Mouse (Mus musculus) heart, embryonic 13.5 days (tissue): Measurements from ENCODE around the gene Cpsf3. TPM values are rescaled to one million over a fixed set of nuclear protein-coding genes. Genes with fewer than 3 reads are reported as not detected.

ENCODE experiments used
- ATAC-seq: fragments of 200-750 bp; cut with Nextera tagmentation; 2 replicates; pipeline ENCODE4 v1.8.0; 2017; ENCODE audit warnings: moderate TSS enrichment; ENCODE audit not compliant: insufficient number of reproducible peaks, low FRiP score, low TSS enrichment; ENCODE audit errors: extremely low read depth
- H3K27ac ChIP-seq: fragments of 300-500 bp; sonication (generic); replicated peaks from 2 replicates; pipeline ENCODE4 v1.5.1; 2015; ENCODE audit warnings: moderate library complexity, mild to moderate bottlenecking, inconsistent platforms
- H3K27me3 ChIP-seq: fragments of 300-500 bp; sonication (generic); replicated peaks from 2 replicates; pipeline ENCODE4 v1.6.1; 2015; ENCODE audit warnings: mild to moderate bottlenecking, inconsistent platforms
- H3K36me3 ChIP-seq: fragments of 300-500 bp; sonication (generic); 2 replicates; pipeline ENCODE4 v1.6.1; 2015; ENCODE audit warnings: mild to moderate bottlenecking, inconsistent platforms
- H3K4me1 ChIP-seq: fragments of 300-500 bp; sonication (generic); 2 replicates; pipeline ENCODE4 v1.6.1; 2015; ENCODE audit warnings: inconsistent platforms
- H3K4me2 ChIP-seq: fragments of 300-500 bp; sonication (generic); 2 replicates; pipeline ENCODE4 v1.6.1; 2015; ENCODE audit warnings: inconsistent platforms, mild to moderate bottlenecking, moderate library complexity
- H3K4me3 ChIP-seq: fragments of 300-500 bp; sonication (generic); 2 replicates; pipeline ENCODE4 v1.5.1; 2015; ENCODE audit warnings: moderate library complexity, mild to moderate bottlenecking, inconsistent platforms
- H3K9ac ChIP-seq: fragments of 300-500 bp; sonication (generic); 2 replicates; pipeline ENCODE4 v1.6.1; 2015; ENCODE audit warnings: inconsistent platforms, mild to moderate bottlenecking, moderate library complexity
- H3K9me3 ChIP-seq: fragments of 300-500 bp; sonication (generic); 2 replicates; pipeline ENCODE4 v1.6.1; 2016; ENCODE audit warnings: inconsistent platforms
- WGBS: fragments of 180-500 bp; shearing (Covaris S2); methylation state at CpG from one replicate; pipeline ENCODE4 v1.1.7; 2015; ENCODE audit warnings: mixed read lengths; 5-methylcytosine and 5-hydroxymethylcytosine counted together
- polyA plus RNA-seq: library from polyadenylated mRNA; unstranded; fragments of >200 nt; fragmentation: Nextera tagmentation; extraction: Ambion mirVana; gene quantifications from 2 replicates; pipeline ENCODE4 v1.2.1, GENCODE M21; 2015

Gene Cpsf3
- polyA plus RNA-seq = 64.6 and 68.4 TPM in 2 replicates

- H3K4me3 ChIP-seq = peak within 1 kb of the TSS; percentile 95
- peak within 1 kb of the TSS; percentile 90 for H3K4me2 ChIP-seq
- no peaks in the 10 kb centered on the region for H3K9me3 ChIP-seq
- peak within 1 kb of the TSS; percentile 98 for H3K9ac ChIP-seq
- no peak for ATAC-seq
- peaks cover 6% of the 10 kb centered on the region for H3K36me3 ChIP-seq
- H3K27ac ChIP-seq = peak within 1 kb of the TSS; percentile 88
- peaks cover 28% of the 10 kb centered on the region for H3K4me1 ChIP-seq
- H3K27me3 ChIP-seq = no peaks in the 10 kb centered on the region
- 52% methylated on average over 11 of the region's 11 CpGs for WGBS
Measured at GRCm38 (mm10) chr12:21284761-21285441, at the start of gene Cpsf3. Cpsf3 (plus strand) TSS chr12:21285391.

- Histone ChIP-seq H3K27me3 (no peaks in the 10 kb centered on the region), H3K4me2 (no peak overlapping the region), H3K9me3 (no peaks in the 10 kb centered on the region), H3K4me1 (no peaks in the 10 kb centered on the region), H3K9ac (no peak overlapping the region), H3K36me3 (peaks cover 79% of the 10 kb centered on the region), H3K27ac (no peak overlapping the region), H3K4me3 (no peak overlapping the region)
- ATAC-seq = no peak
- WGBS = 79% methylated on average over 3 of the region's 3 CpGs
Measured at GRCm38 (mm10) chr12:21241965-21242364, 43.2 kb upstream of the Cpsf3 start.

- Histone ChIP-seq H3K4me1 (peaks cover 5% of the 10 kb centered on the region; the same call in 1 of the 2 replicates), H3K9me3 (no peaks in the 10 kb centered on the region), H3K27me3 (no peaks in the 10 kb centered on the region), H3K9ac (no peak overlapping the region), H3K27ac (no peak overlapping the region), H3K4me2 (no peak overlapping the region), H3K4me3 (no peak overlapping the region), H3K36me3 (peaks cover 79% of the 10 kb centered on the region)
- no peak for ATAC-seq
- WGBS = 90% methylated on average over 11 of the region's 11 CpGs
Measured at GRCm38 (mm10) chr12:21244375-21244960, 40.7 kb upstream of the Cpsf3 start.

GRCm38 (mm10) chr12:21247711-21248392 is 37.3 kb upstream of the Cpsf3 start:
- ATAC-seq = no peak
- no peak overlapping the region for H3K27ac ChIP-seq

GRCm38 (mm10) chr12:21260494-21261256 is 24.5 kb upstream of the Cpsf3 start:
- WGBS = 87% methylated on average over 6 of the region's 6 CpGs
- no peak for ATAC-seq
- Histone ChIP-seq H3K4me3 (no peak overlapping the region), H3K4me1 (peaks cover 7% of the 10 kb centered on the region), H3K9me3 (no peaks in the 10 kb centered on the region), H3K36me3 (peaks cover 83% of the 10 kb centered on the region), H3K4me2 (no peak overlapping the region), H3K9ac (no peak overlapping the region), H3K27me3 (no peaks in the 10 kb centered on the region), H3K27ac (0 out of 2 replicates have a peak overlapping the region, but pooled peaks have one; percentile 1)

More at GRCm38 (mm10) chr12:21247711-21248392, 37.3 kb upstream of the Cpsf3 start:
- Histone ChIP-seq H3K27me3 (no peaks in the 10 kb centered on the region), H3K4me1 (peaks cover 5% of the 10 kb centered on the region; the same call in 1 of the 2 replicates), H3K9ac (no peak overlapping the region), H3K36me3 (peaks cover 88% of the 10 kb centered on the region), H3K4me3 (no peak overlapping the region), H3K9me3 (no peaks in the 10 kb centered on the region), H3K4me2 (no peak overlapping the region)
- whole genome bisulfite sequencing = 63% methylated on average over 7 of the region's 7 CpGs

- no peaks in the 10 kb centered on the region for H3K27me3 ChIP-seq
- H3K9ac ChIP-seq = no peak overlapping the region
- H3K27ac ChIP-seq = no peak overlapping the region
- H3K4me3 ChIP-seq = no peak overlapping the region
- WGBS = 65% methylated on average over 4 of the region's 4 CpGs
- peaks cover 7% of the 10 kb centered on the region for H3K4me1 ChIP-seq
- no peaks in the 10 kb centered on the region for H3K9me3 ChIP-seq
- no peak for ATAC-seq
- H3K4me2 ChIP-seq = no peak overlapping the region
- H3K36me3 ChIP-seq = peaks cover 83% of the 10 kb centered on the region
Measured at GRCm38 (mm10) chr12:21261521-21261920, 23.7 kb upstream of the Cpsf3 start.

GRCm38 (mm10) chr12:21263256-21263655 is 21.9 kb upstream of the Cpsf3 start:
- ATAC-seq = no peak
- no peaks in the 10 kb centered on the region for H3K9me3 ChIP-seq
- H3K9ac ChIP-seq = no peak overlapping the region
- no peak overlapping the region for H3K4me2 ChIP-seq
- peak overlapping the region; percentile 83; the same call in 1 of the 2 replicates for H3K27ac ChIP-seq
- WGBS = 85% methylated on average over 5 of the region's 5 CpGs
- H3K36me3 ChIP-seq = peaks cover 81% of the 10 kb centered on the region
- no peak overlapping the region for H3K4me3 ChIP-seq
- H3K27me3 ChIP-seq = no peaks in the 10 kb centered on the region
- H3K4me1 ChIP-seq = peaks cover 7% of the 10 kb centered on the region

- Histone ChIP-seq H3K27ac (peak overlapping the region; percentile 83), H3K9ac (peak overlapping the region; percentile 55; the same call in 1 of the 2 replicates), H3K4me3 (no peak overlapping the region), H3K36me3 (peaks cover 85% of the 10 kb centered on the region), H3K4me1 (peaks cover 7% of the 10 kb centered on the region), H3K27me3 (no peaks in the 10 kb centered on the region), H3K4me2 (no peak overlapping the region), H3K9me3 (no peaks in the 10 kb centered on the region)
- ATAC-seq = no peak
- WGBS = 55% methylated on average over 5 of the region's 5 CpGs
Measured at GRCm38 (mm10) chr12:21264241-21264640, 20.9 kb upstream of the Cpsf3 start.

- Histone ChIP-seq H3K9ac (no peak overlapping the region), H3K9me3 (no peaks in the 10 kb centered on the region), H3K27me3 (no peaks in the 10 kb centered on the region), H3K36me3 (peaks cover 86% of the 10 kb centered on the region), H3K4me3 (no peak overlapping the region), H3K4me2 (no peak overlapping the region), H3K27ac (peak overlapping the region; percentile 83), H3K4me1 (peaks cover 7% of the 10 kb centered on the region)
- ATAC-seq = no peak
- WGBS = 91% methylated on average over 3 of the region's 3 CpGs
Measured at GRCm38 (mm10) chr12:21264970-21265369, 20.2 kb upstream of the Cpsf3 start.

- Histone ChIP-seq H3K9ac (no peak overlapping the region), H3K4me1 (peaks cover 7% of the 10 kb centered on the region), H3K4me2 (no peak overlapping the region), H3K27me3 (no peaks in the 10 kb centered on the region), H3K9me3 (no peaks in the 10 kb centered on the region), H3K4me3 (no peak overlapping the region), H3K36me3 (peaks cover 86% of the 10 kb centered on the region), H3K27ac (no peak overlapping the region)
- ATAC-seq = no peak
- WGBS = 92% methylated on average over 4 of the region's 4 CpGs
Measured at GRCm38 (mm10) chr12:21265501-21265900, 19.7 kb upstream of the Cpsf3 start.
